Mouse (Mus musculus) small intestine, adult 2 months (tissue): ENCODE measurements around the gene Spryd3. TPM values are rescaled to one million over a fixed set of nuclear protein-coding genes. Genes with fewer than 3 reads are reported as not detected.
"Not testable (repeated sequence)": the region's sequence is repeated elsewhere in the genome, so short reads cannot be mapped to it uniquely, and the experiment has no call there.

Experiments used
- H3K27ac ChIP-seq: fragments of 200-500 bp; 2 replicates; pipeline ENCODE4 v1.5.1; 2012; ENCODE audit warnings: low read depth, low read length, control low read depth, inconsistent platforms; ENCODE audit not compliant: insufficient read depth
- H3K27me3 ChIP-seq: fragments of 200-500 bp; 2 replicates; pipeline ENCODE4 v1.6.1; 2012; ENCODE audit warnings: mild to moderate bottlenecking, moderate library complexity, low read length, inconsistent platforms; ENCODE audit not compliant: control insufficient read depth, insufficient read depth
- H3K36me3 ChIP-seq: fragments of 200-500 bp; 2 replicates; pipeline ENCODE4 v1.6.1; 2012; ENCODE audit warnings: mild to moderate bottlenecking, low read length, control low read depth, inconsistent platforms; ENCODE audit not compliant: control insufficient read depth, insufficient read depth
- H3K4me1 ChIP-seq: fragments of 200-500 bp; 2 replicates; pipeline ENCODE4 v1.6.1; 2012; ENCODE audit warnings: low read length, inconsistent platforms, mixed read lengths; ENCODE audit not compliant: control insufficient read depth, insufficient read depth, insufficient read length
- H3K4me3 ChIP-seq: fragments of 200-500 bp; 2 replicates; pipeline ENCODE4 v1.5.1; 2012; ENCODE audit warnings: low read depth, mild to moderate bottlenecking, control low read depth, inconsistent platforms, low read length, moderate library complexity
- CTCF ChIP-seq: fragments of 200-500 bp; IDR thresholded peaks from 2 replicates; pipeline ENCODE4 v1.5.1; 2012; ENCODE audit warnings: low read depth, mild to moderate bottlenecking, control low read depth, inconsistent platforms, low read length, moderate library complexity, mixed read lengths; ENCODE audit not compliant: insufficient replicate concordance, insufficient read length; ENCODE audit errors: extremely low read depth
- POLR2A ChIP-seq: fragments of 200-500 bp; IDR thresholded peaks from 2 replicates; pipeline ENCODE4 v1.6.1; 2012; ENCODE audit warnings: low read depth, mild to moderate bottlenecking, control low read depth, inconsistent platforms, low read length, moderate library complexity
- WGBS: fragments of 180-500 bp; shearing (Covaris S2); methylation state at CpG from one replicate; pipeline ENCODE4 v1.1.7; 2018; 5-methylcytosine and 5-hydroxymethylcytosine counted together
- polyA plus RNA-seq: library from polyadenylated mRNA; depleted of rRNA; stranded (reverse); fragments of >200 nt; gene quantifications from 2 replicates; pipeline ENCODE4 v1.2.3, GENCODE M21; 2012

Spryd3 gene
- polyA plus RNA-seq, 1 experiment: 48.8 TPM

DNA sequence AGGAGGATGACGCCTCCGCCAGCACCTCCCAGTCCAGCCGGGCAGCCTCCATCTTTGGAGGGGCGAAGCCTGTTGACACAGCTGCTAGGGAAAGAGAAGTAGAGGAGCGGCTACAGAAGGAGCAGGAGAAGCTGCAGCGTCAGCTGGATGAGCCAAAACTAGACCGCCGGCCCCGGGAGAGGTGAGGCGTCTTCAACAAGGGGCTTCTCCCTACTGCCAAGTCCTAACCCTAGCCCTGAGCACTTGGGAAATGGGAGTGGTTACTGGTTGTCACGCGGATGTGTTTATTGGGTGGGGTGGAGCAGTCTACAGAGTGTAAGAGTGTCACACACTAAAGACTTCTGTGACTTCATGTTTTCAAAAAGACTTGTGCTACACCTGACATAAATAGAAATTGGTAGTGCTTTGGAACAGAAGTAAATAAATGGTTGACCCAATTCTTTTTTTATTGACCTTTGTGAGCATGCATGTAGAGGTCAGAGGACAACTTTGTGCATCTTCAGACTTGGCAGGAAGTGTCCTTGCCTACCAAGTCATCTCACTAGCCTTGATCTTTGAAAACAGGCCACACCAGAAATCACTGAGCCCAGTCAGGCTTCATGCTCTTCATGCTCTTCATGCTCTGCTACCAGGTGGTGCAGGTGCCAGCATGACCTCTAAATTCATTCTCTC, 46.0 kb downstream of the Spryd3 start:
- TF ChIP-seq CTCF (no peak), POLR2A (no peak)
- 62% methylated on average over 12 of the region's 12 CpGs for WGBS

DNA sequence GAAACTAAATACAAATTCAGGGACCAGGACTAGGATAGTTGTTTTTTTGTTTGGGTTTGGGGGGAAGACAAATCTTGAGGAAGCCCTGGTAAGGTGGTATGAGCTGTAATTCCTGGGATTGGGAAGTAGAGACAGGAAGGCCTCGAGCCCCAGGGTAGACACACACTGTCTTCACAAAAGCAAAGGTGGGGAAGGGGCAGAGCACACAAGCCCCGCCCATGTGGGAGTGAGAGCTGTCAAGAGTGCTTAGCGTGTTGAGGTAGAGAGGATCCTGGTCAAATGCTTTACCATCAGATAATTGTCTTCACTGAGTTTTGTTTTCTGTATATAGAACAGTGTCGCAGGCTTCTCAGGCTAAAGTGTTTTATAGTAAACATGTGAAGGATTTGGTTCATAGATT, 53.0 kb downstream of the Spryd3 start:
- 79% methylated on average over 4 of the region's 4 CpGs for WGBS
- Histone ChIP-seq H3K36me3 (peaks cover 56% of the 10 kb centered on the region), H3K27ac (no peak overlapping the region), H3K27me3 (no peaks in the 10 kb centered on the region), H3K4me3 (no peak overlapping the region), H3K4me1 (peaks cover 7% of the 10 kb centered on the region; the same call in 1 of the 2 replicates)
- TF ChIP-seq POLR2A (no peak), CTCF (no peak)

More for the DNA sequence above, 46.0 kb downstream of the Spryd3 start:
- Histone ChIP-seq H3K27me3 (no peaks in the 10 kb centered on the region), H3K4me3 (no peak overlapping the region), H3K4me1 (peaks cover 2% of the 10 kb centered on the region; the same call in 1 of the 2 replicates), H3K36me3 (peaks cover 91% of the 10 kb centered on the region), H3K27ac (no peak overlapping the region)

DNA sequence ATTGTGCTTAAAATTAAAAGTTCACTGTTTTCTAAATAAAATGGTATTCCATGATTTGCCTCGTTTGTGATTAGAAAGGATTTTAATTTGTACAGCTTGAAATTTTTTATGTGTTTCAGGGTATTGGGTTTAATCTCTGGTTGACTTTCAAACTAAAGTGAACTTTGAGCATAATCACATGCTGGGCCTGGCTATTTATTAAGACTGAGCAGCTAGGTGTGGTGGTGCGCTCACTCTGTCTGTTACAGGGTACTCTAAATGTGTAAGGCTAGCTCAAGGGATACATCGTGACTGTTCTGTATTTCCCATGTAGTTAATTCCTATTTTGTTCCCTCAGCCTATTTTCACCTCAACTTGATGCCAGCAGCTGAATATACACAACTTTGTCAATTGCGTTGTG, 53.9 kb downstream of the Spryd3 start:
- Histone ChIP-seq H3K27ac (no peak overlapping the region; the same call in 1 of the 2 replicates), H3K4me3 (no peak overlapping the region), H3K36me3 (peaks cover 50% of the 10 kb centered on the region), H3K27me3 (no peaks in the 10 kb centered on the region), H3K4me1 (peaks cover 7% of the 10 kb centered on the region; the same call in 1 of the 2 replicates)
- WGBS: 57% methylated on average over 4 of the region's 4 CpGs
- TF ChIP-seq CTCF (no peak), POLR2A (no peak)

DNA sequence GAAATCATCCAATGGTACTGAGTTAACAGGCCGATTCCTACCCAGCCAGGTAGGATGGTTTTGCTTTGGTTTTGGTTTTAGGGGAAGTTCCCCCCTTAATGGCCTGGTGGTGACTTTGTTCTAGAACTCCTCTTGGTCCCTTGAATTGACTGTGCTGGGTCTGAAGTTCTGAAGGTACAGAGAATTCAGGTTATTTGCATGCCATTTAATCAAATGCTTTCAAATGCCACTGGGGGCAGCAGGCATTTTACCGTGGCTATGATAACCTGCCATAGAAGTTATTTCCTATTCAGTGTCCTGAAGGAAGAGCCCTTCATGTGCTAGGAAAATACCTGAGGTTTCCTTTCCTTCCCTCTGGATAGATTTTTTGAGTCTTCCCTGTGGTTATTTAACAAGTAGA, 55.6 kb downstream of the Spryd3 start:
- Histone ChIP-seq H3K36me3 (peaks cover 36% of the 10 kb centered on the region), H3K27ac (no peak overlapping the region), H3K4me3 (no peak overlapping the region), H3K4me1 (peaks cover 7% of the 10 kb centered on the region; the same call in 1 of the 2 replicates), H3K27me3 (no peaks in the 10 kb centered on the region)
- WGBS: 35% methylated on average over 2 of the region's 2 CpGs
- TF ChIP-seq POLR2A: no peak
- TF ChIP-seq CTCF: no peak

DNA sequence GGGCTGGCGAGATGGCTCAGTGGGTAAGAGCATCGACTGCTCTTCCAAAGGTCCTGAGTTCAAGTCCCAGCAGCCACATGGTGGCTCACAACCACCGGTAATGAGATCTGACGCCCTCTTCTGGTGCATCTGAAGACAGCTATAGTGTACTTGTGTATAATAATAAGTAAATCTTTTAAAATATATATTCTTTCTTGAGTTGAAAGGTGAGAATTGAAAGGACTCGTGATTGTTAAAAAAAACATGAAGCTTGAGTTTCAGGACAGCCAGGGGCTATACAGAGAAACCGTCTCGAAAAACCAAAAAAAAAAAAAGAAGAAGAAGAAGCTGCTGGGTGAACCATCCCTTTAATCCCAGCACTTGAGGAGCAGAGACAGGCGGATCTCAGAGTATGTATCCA, 56.1 kb downstream of the Spryd3 start:
- H3K4me3 ChIP-seq, H3K27ac ChIP-seq, H3K27me3 ChIP-seq, H3K4me1 ChIP-seq: not testable (repeated sequence)
- 58% methylated on average over 8 of the region's 8 CpGs for WGBS
- peaks cover 33% of the 10 kb centered on the region for H3K36me3 ChIP-seq

DNA sequence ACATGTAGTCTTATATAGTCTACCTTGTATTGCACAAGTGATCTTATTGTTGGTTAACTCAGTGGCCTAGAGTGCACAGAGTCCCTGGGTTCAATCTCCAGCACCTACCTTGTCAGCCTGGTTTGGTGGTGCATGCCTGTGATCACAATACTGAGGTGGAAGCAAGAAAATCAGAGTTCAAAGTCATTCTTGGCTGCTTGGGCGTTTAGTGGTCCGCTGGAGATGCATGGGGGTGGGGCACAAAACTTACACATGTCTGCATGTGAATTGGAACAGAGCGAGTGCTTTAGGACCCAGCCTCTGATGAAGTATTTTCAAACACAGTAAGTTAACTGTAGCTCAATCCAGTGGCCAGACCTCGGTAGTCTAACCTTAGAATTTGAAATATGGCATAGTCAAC, 56.8 kb downstream of the Spryd3 start:
- peaks cover 7% of the 10 kb centered on the region; the same call in 1 of the 2 replicates for H3K4me1 ChIP-seq
- H3K4me3 ChIP-seq: no peak overlapping the region
- WGBS: 58% methylated on average over 4 of the region's 4 CpGs
- no peak for TF ChIP-seq POLR2A
- no peak for TF ChIP-seq CTCF
- H3K27ac ChIP-seq: no peak overlapping the region
- H3K36me3 ChIP-seq: peaks cover 27% of the 10 kb centered on the region
- H3K27me3 ChIP-seq: no peaks in the 10 kb centered on the region

DNA sequence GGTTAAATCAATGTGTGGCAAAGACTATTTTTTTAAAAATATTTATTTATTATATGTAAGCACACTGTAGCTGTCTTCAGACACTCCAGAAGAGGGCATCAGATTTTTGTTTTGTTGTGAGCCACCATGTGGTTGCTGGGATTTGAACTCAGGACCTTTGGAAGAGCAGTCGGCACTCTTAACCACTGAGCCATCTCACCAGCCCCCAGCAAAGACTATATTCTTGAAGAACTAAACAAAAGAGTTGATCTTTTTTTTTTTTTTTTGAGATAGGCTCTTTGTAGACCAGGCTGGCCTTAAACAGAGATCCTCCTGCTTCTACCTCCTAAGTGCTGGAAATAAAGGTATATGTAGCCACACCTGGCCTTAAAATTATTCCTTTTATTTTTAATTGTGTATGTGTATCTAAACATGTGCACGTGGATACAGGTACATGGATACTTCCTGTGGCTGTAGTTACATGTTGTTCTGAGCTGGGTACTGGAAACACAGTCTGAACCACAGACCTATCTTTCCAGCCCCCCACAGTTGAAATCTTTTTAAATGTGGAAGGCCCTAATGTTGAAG, 58.8 kb downstream of the Spryd3 start:
- TF ChIP-seq POLR2A (no peak), CTCF (no peak)
- H3K36me3 ChIP-seq: peaks cover 11% of the 10 kb centered on the region
- peaks cover 7% of the 10 kb centered on the region; the same call in 1 of the 2 replicates for H3K4me1 ChIP-seq
- no peaks in the 10 kb centered on the region for H3K27me3 ChIP-seq
- H3K4me3 ChIP-seq: no peak overlapping the region
- WGBS: 55% methylated on average over 2 of the region's 2 CpGs
- no peak overlapping the region for H3K27ac ChIP-seq
